Mouse (Mus musculus): ENCODE results near the gene Dab2ip. TPM values are rescaled to one million over a fixed set of nuclear protein-coding genes. Genes with fewer than 3 reads are reported as not detected.
A peak's percentile ranks its signal among the peaks of the same experiment; 100 is the strongest.

Dab2ip gene
- total RNA-seq, 1 experiment from 2014 or later: 16.9 TPM

DNA sequence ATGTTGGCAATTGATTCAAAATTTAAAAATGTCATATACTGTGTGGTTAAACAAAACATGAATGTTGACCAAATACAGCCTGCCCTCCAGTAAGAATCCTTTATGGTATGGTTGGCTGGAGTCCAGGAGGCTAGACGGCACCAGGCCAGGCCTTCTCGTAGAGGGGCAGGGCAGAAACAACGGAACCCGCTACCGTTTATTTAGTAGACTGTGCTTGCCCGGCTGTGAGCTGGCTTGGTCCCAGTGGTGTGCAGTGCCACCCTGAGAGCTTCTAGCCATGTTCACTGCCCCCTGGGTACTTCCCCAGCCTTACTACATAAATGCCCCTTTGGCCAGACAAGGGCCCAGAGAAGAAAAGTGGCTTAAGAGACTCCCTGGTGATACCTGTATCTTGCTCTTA, 122.8 kb downstream of the Dab2ip start:
- ATAC-seq (replicated peaks in 1 of 2; ENCODE audit: insufficient read depth in 1 of 2, low FRiP score in 2 of 2, low TSS enrichment in 1 of 2, low read depth in 1 of 2, poor library complexity in 2 of 2, severe bottlenecking in 2 of 2): peak; percentile 13 to 21; a peak in 3 of 4 replicates

DNA sequence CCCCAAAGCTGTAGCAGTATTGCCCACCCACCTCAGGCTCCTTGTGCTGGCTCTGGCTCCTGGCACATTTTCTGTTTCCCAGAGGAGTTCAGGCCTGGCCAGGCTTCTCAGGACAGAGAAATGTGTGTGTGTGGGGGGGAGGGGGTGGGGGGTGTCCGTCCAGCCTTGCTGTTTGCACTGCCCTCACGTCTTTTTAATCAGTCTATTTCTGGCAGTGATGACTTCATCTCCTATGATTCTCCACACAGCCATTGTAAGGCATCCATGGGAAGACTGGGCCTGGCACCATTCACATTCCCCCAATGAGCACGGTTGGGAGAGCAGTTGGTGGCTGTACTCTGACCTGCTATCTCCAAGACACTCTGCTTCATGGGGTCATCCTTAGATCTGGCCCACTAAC, 125.9 kb downstream of the Dab2ip start:
- ATAC-seq (replicated peaks in 1 of 2; ENCODE audit: insufficient read depth in 1 of 2, low FRiP score in 2 of 2, low TSS enrichment in 1 of 2, low read depth in 1 of 2, poor library complexity in 2 of 2, severe bottlenecking in 2 of 2): no peak

DNA sequence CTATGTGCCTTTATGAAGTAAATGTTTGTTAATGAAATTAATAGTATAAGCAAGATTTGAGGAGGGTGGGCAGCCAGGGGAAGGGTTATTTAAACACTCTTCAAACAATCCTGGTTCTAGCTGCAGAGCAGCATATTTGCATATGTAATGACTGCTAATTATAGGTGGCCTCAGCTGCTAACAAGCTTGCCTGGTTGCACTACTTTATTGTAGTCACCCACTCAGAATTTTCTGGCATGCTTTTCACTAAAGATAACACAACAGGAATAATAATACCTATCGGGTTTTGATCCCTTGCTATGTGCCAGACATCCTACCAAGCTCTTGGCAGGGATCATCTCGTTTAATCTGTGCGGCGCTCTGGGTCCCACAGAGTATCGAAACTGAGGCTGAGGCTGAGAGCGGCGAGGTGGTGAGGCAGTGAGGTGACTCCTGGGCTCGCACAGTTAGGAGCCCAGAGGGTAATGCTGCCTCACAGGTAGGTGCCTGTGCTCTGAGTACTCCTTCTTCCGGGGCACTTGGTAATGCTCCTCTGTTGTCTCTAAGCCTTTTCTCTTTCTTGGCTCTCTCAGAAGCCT, 126.8 kb downstream of the Dab2ip start:
- no peak for ATAC-seq (replicated peaks in 1 of 2; ENCODE audit: insufficient read depth in 1 of 2, low FRiP score in 2 of 2, low TSS enrichment in 1 of 2, low read depth in 1 of 2, poor library complexity in 2 of 2, severe bottlenecking in 2 of 2)

DNA sequence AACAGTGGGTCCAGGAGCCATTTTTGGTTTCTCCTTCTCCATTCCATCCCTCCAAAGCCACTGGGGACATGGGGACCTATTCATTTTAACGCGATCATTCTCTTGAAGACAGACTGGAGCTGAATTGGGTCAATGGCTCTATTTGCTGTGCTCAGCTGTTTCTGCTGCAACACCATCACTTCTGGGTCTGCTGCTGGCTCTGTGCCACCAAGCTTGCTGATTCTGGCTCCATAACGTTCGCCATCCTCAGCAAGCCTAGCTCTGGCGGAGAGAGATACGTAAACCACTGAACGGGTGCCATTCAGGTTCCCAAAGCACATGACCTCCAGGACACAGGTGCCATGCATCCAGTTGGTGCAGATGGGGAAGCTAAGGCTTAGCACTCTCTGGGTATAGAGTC, 128.0 kb downstream of the Dab2ip start:
- ATAC-seq (replicated peaks in 1 of 2; ENCODE audit: insufficient read depth in 1 of 2, low FRiP score in 2 of 2, low TSS enrichment in 1 of 2, low read depth in 1 of 2, poor library complexity in 2 of 2, severe bottlenecking in 2 of 2): no peak

DNA sequence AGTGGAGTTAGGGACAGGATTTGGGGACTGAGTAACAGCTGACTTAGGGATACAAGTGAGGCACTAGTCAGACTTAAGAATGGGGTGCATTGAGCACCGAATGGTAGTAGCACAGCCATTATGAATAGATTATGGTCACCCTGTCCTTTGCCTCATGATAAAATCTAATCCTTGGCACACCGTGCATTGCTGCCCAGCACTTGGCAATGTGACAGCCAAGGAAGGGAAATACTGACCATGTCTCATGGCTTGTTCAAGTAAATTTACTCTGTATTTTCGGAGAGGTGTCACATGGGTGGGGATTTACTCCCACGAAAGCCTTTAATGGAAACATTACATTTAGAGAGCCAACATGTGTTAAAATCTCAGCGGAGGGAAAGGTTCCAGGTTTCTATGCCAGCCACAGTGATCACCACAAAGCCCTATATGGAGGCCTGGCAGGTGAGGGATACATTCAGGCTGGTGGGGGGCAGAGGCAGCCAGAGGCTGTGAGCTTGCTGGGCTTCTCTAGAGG, 129.5 kb downstream of the Dab2ip start:
- ATAC-seq (replicated peaks in 1 of 2; ENCODE audit: insufficient read depth in 1 of 2, low FRiP score in 2 of 2, low TSS enrichment in 1 of 2, low read depth in 1 of 2, poor library complexity in 2 of 2, severe bottlenecking in 2 of 2): no peak

DNA sequence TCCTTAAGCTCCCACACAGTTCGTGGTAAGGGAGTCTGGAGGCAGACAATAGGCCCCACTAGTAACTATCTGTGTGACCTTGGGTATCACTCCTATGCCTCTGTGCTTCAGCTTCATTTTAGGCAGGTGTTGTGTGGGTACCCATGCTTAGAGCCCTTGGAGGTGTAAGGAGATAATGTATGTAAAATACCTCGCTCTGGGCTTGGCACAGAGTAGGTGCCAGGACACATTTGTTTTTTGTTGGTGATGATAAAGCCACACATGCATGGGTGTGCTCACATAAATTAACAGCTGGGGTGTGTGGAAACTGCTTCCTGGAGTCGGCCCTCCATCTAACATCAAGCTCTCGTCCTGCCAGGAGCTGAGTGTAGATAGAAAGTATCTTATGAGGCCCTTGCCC, 130.1 kb downstream of the Dab2ip start:
- ATAC-seq (replicated peaks in 1 of 2; ENCODE audit: insufficient read depth in 1 of 2, low FRiP score in 2 of 2, low TSS enrichment in 1 of 2, low read depth in 1 of 2, poor library complexity in 2 of 2, severe bottlenecking in 2 of 2): no peak

DNA sequence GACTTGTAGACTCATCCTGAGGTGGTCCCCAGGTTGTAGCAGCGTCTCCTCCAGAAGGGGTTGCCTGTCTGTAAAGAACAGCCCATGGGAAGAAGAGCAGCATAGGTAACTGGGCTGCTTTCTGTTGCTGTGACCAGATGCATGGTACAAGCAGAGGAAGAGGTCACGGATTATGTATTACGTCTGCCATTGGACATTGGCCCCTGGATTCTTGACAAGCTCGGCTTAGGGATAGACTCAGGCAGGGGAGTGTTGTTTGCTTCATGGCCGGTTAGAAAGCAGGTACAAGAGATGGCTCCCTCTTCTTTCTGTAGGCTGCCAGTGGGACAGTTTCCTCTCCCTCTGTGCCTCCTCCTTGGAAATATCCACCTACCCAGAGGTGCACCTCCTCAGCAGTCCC, 130.5 kb downstream of the Dab2ip start:
- no peak for ATAC-seq (replicated peaks in 1 of 2; ENCODE audit: insufficient read depth in 1 of 2, low FRiP score in 2 of 2, low TSS enrichment in 1 of 2, low read depth in 1 of 2, poor library complexity in 2 of 2, severe bottlenecking in 2 of 2)

DNA sequence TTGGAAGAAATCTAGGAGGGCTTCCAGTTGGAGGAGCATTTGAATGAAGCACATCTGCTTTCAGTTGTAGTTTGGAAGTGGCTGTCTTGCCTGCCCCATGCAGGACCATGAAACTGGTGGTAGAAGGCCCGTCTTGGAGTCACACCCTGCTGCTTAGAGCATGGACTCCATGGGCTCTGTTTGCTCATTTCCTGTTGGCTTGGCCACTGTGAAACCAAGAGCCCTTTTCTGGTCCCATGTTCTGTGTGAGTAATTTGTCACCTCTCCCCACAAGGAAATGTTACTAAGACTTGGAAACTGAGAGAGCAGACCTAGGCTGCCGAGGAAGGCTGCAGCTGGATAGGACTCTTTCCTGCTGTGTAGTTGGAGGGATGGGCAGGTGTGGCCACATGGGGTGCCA, 131.8 kb downstream of the Dab2ip start:
- no peak for ATAC-seq (replicated peaks in 1 of 2; ENCODE audit: insufficient read depth in 1 of 2, low FRiP score in 2 of 2, low TSS enrichment in 1 of 2, low read depth in 1 of 2, poor library complexity in 2 of 2, severe bottlenecking in 2 of 2)

DNA sequence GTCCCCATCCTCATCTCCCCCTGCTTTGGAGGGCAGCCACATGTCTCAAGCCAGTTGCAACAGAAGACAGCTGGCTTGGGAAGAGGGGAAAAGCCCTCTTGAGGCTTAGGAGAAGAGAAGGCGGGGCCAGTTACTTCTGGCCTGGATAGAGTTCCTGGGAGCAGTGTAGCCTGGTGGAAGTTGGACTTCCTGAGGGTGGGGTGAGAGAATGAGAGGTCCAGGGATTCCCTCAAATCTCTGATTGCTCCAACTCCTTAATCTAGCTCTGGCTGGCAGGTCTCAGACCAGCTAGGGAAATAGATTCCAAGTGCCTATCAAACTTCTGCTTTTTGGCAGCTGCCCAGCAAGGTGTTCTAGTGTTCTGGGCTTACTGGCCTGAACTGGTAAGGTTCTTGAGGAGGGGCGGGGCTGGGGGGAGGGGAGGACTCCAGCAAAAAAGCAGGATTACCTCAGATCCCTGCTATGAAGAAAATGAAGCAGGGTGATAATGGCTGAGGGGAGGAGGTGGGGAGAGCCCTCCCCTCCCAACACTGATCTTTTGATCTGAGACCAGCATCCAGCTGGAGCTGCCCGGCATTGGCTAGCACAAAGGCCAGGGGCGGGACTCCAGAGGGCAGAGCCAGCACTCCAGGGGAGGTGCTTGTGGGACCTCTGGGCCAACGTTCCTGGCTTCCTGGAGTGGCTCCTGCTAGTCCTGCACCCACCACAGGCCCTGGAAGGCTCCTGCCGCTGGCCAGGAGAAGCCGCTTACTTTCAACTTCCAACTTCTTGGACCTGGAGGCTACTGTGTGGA, 133.4 kb downstream of the Dab2ip start:
- ATAC-seq (replicated peaks in 1 of 2; ENCODE audit: insufficient read depth in 1 of 2, low FRiP score in 2 of 2, low TSS enrichment in 1 of 2, low read depth in 1 of 2, poor library complexity in 2 of 2, severe bottlenecking in 2 of 2): 0 out of 4 replicates have a peak, but pooled peaks of 1 of the 2 experiments have one; percentile 16

DNA sequence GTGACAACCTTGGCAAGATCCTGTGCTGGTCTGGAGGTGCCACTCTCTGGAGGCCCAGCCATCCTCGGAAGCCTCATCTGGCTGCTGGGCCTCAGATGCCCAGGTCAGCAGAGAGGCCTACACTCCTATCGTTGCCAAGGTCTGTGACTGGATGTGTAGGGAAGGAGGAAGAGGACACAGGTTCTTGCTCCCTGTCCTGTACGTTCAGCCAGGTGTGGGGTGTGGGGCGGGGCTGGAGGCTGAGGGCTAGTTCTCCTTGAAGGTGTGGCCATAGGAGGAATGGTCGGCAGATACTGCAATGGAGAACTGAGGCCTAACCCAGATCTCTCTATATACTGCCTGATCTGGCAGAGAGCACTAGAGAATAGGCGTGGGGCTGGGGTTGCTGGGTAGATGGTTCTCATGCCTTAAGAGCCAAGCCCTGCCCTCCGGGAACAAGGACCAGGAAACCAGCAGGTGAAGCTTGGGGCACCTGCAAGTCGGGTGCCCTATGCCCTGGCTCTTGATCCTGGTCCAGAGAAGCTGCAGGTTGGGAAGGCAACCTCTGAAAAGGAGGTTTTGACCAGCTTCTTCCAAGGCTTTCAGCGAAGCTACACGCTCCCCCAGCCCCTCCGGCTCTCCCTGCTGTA, 134.3 kb downstream of the Dab2ip start:
- ATAC-seq (replicated peaks in 1 of 2; ENCODE audit: insufficient read depth in 1 of 2, low FRiP score in 2 of 2, low TSS enrichment in 1 of 2, low read depth in 1 of 2, poor library complexity in 2 of 2, severe bottlenecking in 2 of 2): no peak

DNA sequence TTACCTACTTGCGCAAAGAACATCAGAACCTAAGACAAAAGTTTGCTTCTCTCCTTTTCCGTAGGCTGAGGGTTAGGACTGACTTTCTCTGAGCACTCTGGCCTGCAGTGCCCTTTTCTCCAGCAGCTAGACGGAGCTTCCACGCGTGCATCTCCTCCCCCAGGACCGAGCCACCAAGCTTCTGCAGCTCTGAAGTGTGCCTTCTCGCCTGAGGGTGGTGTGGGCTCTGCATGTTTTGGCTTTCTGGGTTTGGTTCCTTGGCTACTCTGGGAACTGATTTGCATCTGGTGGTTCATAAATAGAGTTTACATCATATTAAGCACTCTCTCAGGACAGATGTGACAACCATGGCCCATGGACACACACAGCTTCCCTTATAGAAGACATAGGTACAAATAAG, 135.0 kb downstream of the Dab2ip start:
- ATAC-seq (replicated peaks in 1 of 2; ENCODE audit: insufficient read depth in 1 of 2, low FRiP score in 2 of 2, low TSS enrichment in 1 of 2, low read depth in 1 of 2, poor library complexity in 2 of 2, severe bottlenecking in 2 of 2): no peak

DNA sequence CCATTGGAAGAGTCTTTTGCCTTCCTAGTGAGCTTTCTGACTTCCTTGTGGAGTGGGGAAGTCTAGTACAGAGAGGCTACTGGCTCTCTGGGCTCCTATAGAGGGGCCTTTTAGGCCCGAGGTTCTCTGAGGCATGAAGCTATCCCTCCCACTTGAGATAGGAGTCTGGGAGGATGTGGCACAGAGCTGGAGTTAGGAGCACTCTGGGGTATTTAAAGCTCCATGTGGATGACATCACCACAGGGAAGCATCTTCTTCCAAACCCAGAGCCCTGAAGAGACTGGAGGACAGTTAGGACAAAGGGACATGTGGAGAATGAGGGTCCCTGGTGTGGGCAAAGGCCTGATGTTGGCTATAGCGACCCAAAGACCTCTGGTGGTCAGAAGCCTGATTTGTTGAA, 136.0 kb downstream of the Dab2ip start:
- ATAC-seq (replicated peaks in 1 of 2; ENCODE audit: insufficient read depth in 1 of 2, low FRiP score in 2 of 2, low TSS enrichment in 1 of 2, low read depth in 1 of 2, poor library complexity in 2 of 2, severe bottlenecking in 2 of 2): no peak

DNA sequence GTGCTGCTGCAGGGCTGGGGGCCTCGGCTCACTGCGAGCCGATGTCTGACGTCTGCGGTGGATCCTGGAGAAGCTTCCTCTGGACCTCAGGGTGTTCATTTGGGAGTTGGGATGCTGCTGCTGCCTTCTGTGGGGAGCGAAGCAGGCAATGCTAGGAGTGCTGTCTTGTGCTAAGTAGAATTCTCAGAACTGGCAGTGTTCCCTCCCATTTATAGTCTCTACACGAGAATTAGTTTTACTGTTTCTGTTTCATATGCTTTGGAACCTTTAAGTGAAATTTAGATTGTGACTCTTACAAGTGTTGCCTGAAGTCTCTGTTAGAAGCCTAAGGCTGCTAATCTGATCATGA, 138.1 kb downstream of the Dab2ip start:
- ATAC-seq (replicated peaks in 1 of 2; ENCODE audit: insufficient read depth in 1 of 2, low FRiP score in 2 of 2, low TSS enrichment in 1 of 2, low read depth in 1 of 2, poor library complexity in 2 of 2, severe bottlenecking in 2 of 2): no peak

DNA sequence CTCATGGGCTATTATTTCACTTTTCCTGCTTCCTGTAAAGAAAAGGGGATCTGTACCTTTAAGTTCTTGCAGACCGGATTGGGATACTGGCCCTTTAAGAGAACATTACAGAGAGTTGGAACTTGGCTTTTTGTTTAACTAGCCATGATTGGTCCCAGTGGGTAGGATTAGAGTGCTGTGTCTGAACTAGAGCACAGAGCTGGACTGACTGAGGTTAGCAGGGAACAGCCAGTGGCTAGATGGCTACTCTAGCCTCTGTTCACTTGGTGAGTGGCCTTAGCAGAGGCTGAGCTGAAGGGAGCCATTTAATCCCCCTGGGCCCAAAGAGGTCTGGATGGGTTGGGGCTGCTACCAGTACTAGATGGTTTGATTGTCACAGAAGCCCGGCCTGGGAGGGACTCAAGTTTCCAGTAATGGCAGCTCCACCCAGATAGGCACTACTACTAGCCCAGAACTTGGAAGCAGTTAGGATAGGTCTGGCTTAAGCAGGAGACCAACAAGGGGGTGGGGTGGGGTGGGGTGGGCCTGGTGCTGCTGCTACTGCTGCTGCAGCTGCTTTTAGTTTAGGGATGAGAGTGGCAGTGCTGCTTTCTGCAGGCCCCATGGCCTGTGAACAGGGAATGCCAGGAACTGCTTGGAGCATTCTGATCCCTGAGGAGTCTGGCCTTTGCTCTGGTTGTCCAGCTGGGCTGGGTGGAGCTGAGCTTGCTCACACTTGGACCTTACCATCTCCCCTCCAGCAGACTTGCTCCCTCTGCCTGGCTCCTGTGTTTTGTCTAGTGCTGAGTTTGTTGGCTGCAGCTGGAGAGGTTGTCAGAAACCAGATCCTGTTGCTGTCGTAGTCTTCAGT, 138.7 kb downstream of the Dab2ip start:
- ATAC-seq (replicated peaks in 1 of 2; ENCODE audit: insufficient read depth in 1 of 2, low FRiP score in 2 of 2, low TSS enrichment in 1 of 2, low read depth in 1 of 2, poor library complexity in 2 of 2, severe bottlenecking in 2 of 2): no peak

DNA sequence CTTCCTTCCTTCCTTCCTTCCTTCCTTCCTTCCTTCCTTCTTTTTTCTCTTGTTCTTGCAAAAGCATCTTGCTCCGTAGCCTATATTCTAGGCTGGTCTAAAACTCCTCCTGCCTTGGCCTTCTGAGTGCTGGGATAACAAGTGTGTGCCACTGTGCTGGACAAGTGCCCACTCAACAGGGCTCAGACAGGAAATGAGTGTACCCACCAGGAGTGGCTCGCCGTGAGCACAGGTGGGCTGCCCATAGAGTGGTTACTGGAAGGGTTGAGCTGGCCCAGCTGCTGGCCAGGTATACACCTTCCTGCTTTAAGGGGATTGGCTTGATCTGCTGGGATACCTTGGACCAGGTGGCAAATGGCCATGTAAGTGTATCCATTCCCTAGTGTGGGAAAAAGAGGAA, 139.7 kb downstream of the Dab2ip start:
- ATAC-seq (replicated peaks in 1 of 2; ENCODE audit: insufficient read depth in 1 of 2, low FRiP score in 2 of 2, low TSS enrichment in 1 of 2, low read depth in 1 of 2, poor library complexity in 2 of 2, severe bottlenecking in 2 of 2): no peak

DNA sequence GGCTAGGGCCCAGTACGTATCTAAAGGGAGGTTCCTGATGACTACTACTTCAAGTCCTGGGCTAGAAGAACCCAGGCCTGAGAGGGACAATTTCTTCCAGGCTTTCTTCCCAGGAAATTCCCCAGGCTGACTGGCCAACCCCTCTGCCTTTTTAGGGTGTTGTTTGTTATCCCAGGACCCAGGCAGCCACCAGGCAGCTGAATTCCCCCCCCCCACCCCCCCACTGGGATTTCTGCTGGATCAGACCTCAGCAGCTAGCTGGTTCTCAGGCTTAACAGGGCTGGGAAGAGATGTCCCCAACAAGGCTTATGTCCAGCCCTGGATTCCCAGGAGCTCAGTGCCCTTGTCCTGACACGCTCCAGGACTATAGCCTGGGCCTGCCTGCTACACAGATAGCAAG, 142.9 kb downstream of the Dab2ip start:
- ATAC-seq (replicated peaks in 1 of 2; ENCODE audit: insufficient read depth in 1 of 2, low FRiP score in 2 of 2, low TSS enrichment in 1 of 2, low read depth in 1 of 2, poor library complexity in 2 of 2, severe bottlenecking in 2 of 2): no peak

DNA sequence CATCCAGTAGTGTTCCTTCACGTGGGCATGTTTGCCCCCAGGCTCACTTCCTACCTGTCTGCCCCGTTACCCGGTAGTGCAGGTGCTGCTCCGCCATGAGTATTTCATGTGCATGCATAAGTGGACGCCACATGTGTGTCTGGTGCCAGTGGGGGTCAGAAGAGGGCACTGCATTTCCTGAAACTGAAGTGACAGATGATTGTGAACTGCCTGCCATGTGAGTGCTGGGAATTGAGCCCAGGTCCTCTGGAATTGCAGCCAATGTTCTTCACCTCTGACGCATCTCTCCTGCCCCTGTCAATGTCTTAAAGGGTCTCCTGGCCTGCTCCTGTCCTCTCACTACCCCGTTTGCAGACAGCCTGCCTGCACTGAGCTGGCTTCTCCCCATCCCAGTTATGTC, 143.9 kb downstream of the Dab2ip start:
- ATAC-seq (replicated peaks in 1 of 2; ENCODE audit: insufficient read depth in 1 of 2, low FRiP score in 2 of 2, low TSS enrichment in 1 of 2, low read depth in 1 of 2, poor library complexity in 2 of 2, severe bottlenecking in 2 of 2): no peak

DNA sequence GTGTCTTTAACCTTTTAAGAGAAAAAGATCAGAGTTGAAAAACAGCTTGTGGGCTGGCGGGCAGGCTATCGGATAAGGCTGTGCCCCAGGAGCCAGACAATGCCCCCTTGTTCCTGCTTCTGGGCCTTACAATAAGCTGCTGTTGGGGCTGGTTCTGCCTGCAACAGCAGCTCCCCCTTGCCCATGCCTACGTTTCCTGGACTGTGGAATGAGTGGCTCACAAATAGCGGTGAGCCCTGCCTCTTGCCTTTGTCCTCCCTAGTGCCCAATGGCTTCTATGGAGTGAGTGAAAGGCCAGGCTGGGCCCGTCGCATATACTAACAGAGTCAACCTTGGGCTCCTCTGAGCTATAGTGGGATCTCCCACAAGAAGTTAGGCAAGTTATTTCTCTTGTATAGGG, 144.5 kb downstream of the Dab2ip start:
- ATAC-seq (replicated peaks in 1 of 2; ENCODE audit: insufficient read depth in 1 of 2, low FRiP score in 2 of 2, low TSS enrichment in 1 of 2, low read depth in 1 of 2, poor library complexity in 2 of 2, severe bottlenecking in 2 of 2): no peak
